Mouse (Mus musculus): ENCODE data around the gene Fhdc1.

- TF ChIP-seq MAX (IDR thresholded peaks at IDR 0.05), result no peak
- TF ChIP-seq CTCF (IDR thresholded peaks at IDR 0.05; ENCODE audit: control insufficient read depth, insufficient read depth, insufficient read length), result no peak
- TF ChIP-seq MYOG (IDR thresholded peaks at IDR 0.05; ENCODE audit: control insufficient read depth, extremely low read depth, insufficient read length), result no peak
- TF ChIP-seq MYOD1 (IDR thresholded peaks at IDR 0.05; ENCODE audit: control insufficient read depth, insufficient read length, low read depth), result no peak
- no peak for TF ChIP-seq USF1 (IDR thresholded peaks at IDR 0.05; ENCODE audit: low read depth)
- TF ChIP-seq FOSL1 (IDR thresholded peaks at IDR 0.05; ENCODE audit: insufficient read depth, low read length, poor library complexity, severe bottlenecking), result no peak
- no peak for TF ChIP-seq CEBPB (IDR thresholded peaks at IDR 0.05; ENCODE audit: low read depth)
Measured at GRCm38 (mm10) chr3:84405523-84405922, 74.7 kb downstream of the Fhdc1 start.
